Mouse (Mus musculus) lung, adult 10 weeks (tissue): Measurements from ENCODE around the gene Dmrt2. TPM values are rescaled to one million over a fixed set of nuclear protein-coding genes. Genes with fewer than 3 reads are reported as not detected.

Experiments
- polyA plus RNA-seq: library from polyadenylated mRNA; stranded (reverse); fragments of 350-450 nt; fragmentation: Illumina TruSeq; extraction: RNeasy Lipid Tissue Mini Kit (QIAGEN cat#74804); gene quantifications from one replicate; pipeline ENCODE4 v1.2.3, GENCODE M21; 2014; ENCODE audit warnings: low read depth, low replicate concordance; ENCODE audit not compliant: insufficient read depth

The Dmrt2 gene
- polyA plus RNA-seq = 1.2 TPM

GRCm38 (mm10) chr19:25672101-25672950 is at the start of gene Dmrt2:
Gene Dmrt2 (plus strand): TSS chr19:25672411.

Other genes with a start within 250 kb of the Dmrt2 start
- not detected for gene Dmrt1, start 166.8 kb upstream of the Dmrt2 start, polyA plus RNA-seq
- gene Dmrt3, start 62.1 kb upstream of the Dmrt2 start, polyA plus RNA-seq = 0.12 TPM